18 mouse cellular contexts compared by ENCODE assay signal in genomic region chr8:104809436-104809835, GRCm38 (mm10). TPM values are rescaled to one million over a fixed set of nuclear protein-coding genes. Genes with fewer than 3 reads are reported as not detected.
"Had no signal": no experiment of that assay in that cellular context is flagged by ENCODE, and none has a peak within 500 bp of the region (broad histone marks: within the 10 kb centered on the region; RNA-seq: fewer than 3 reads in every experiment).

No protein-coding gene starts in this region.

- H3K36me3 ChIP-seq: limb, embryonic 10.5 days; limb, embryonic 13.5 days; liver, embryonic 13.5 days; midbrain, embryonic 10.5 days; midbrain, embryonic 13.5 days; neural tube, embryonic 13.5 days had no signal

- DNase-seq: kidney, adult 2 months; kidney, postnatal 25 days; layer of hippocampus, adult 9-11 months; liver; liver, embryonic 13.5 days; lung, embryonic 14.5 days; thymus, postnatal 25 days had no signal

- H3K4me3 ChIP-seq: layer of hippocampus, adult 2 months; limb, embryonic 10.5 days; limb, embryonic 13.5 days; liver, embryonic 13.5 days; midbrain, embryonic 10.5 days; midbrain, embryonic 13.5 days; myocyte; neural tube, embryonic 13.5 days had no signal

- H3K4me1 ChIP-seq: neural tube, embryonic 13.5 days had no signal

- H3K4me2 ChIP-seq: limb, embryonic 13.5 days; liver, embryonic 13.5 days; lung, embryonic 14.5 days; midbrain, embryonic 13.5 days; neural tube, embryonic 13.5 days had no signal

- H3K27ac ChIP-seq: kidney, postnatal 0 days; layer of hippocampus, adult 2 months; limb, embryonic 10.5 days; limb, embryonic 13.5 days; liver, embryonic 13.5 days; midbrain, embryonic 10.5 days; midbrain, embryonic 13.5 days; neural tube, embryonic 13.5 days had no signal

- H3K9me3 ChIP-seq: limb, embryonic 10.5 days; limb, embryonic 13.5 days; liver, embryonic 13.5 days; megakaryocyte, embryonic 14.5 days; midbrain, embryonic 10.5 days; midbrain, embryonic 13.5 days; neural tube, embryonic 13.5 days had no signal

- ATAC-seq: lung, postnatal 0 days; midbrain, embryonic 13.5 days; midbrain, embryonic 16.5 days had no signal

- H3K27me3 ChIP-seq: limb, embryonic 13.5 days; liver, embryonic 13.5 days; midbrain, embryonic 13.5 days; neural tube, embryonic 13.5 days had no signal

- H3K9ac ChIP-seq: limb, embryonic 13.5 days; liver, embryonic 13.5 days; lung, embryonic 14.5 days; midbrain, embryonic 13.5 days; neural tube, embryonic 13.5 days had no signal

RNA-seq across cellular contexts. Expression of gene Ces2b, which starts 21.9 kb away (rescaled TPM):
- polyA plus RNA-seq: limb, embryonic 13.5 days; midbrain, embryonic 10.5 days; myocyte had no signal

RNA-seq across cellular contexts. Expression of gene Ces2c, which starts 37.4 kb away (rescaled TPM):
- polyA plus RNA-seq: limb, embryonic 10.5 days; limb, embryonic 13.5 days; liver, embryonic 13.5 days; lung, embryonic 14.5 days; lung, postnatal 0 days; midbrain, embryonic 10.5 days; midbrain, embryonic 13.5 days; midbrain, embryonic 16.5 days; neural tube, embryonic 13.5 days had no signal
